Mouse (Mus musculus): Measurements from ENCODE around the gene Lin7c.
"Not testable (repeated sequence)": the region's sequence is repeated elsewhere in the genome, so short reads cannot be mapped to it uniquely, and the experiment has no call there.

Lin7c gene

GRCm38 (mm10) chr2:109890597-109890996 is at the start of gene Lin7c:
TSS of gene Lin7c (plus strand) at chr2:109890853.
- ChIA-PET CTCF (interaction anchor here (0.6 to 2.2 kb wide), 5 partner anchors 14 to 622 kb away, joined by 3 to 11 read pairs (median 4); no protein-coding TSS in a partner anchor), POLR2A (interaction anchor here in 3 of 4 experiments (0.6 to 3.0 kb wide), 44 partner anchors 8 to 673 kb away, joined by 3 to 33 read pairs (median 4); partner anchors contain the start of genes Lgr4 (in 3 of the 3) and Ccdc34 (in 1 of the 3))

- CTCF ChIA-PET: no interaction called here
- POLR2A ChIA-PET: interaction anchor here in 1 of 4 experiments (1.2 kb wide), 1 partner anchor 44 kb away, joined by 6 read pairs; the partner anchor contains the start of gene Lin7c
Measured at GRCm38 (mm10) chr2:109846401-109846800, 44.3 kb upstream of the Lin7c start.

GRCm38 (mm10) chr2:109848305-109848704 is 42.3 kb upstream of the Lin7c start:
- ChIA-PET CTCF (no interaction called here), POLR2A (interaction anchor here in 1 of 4 experiments (0.7 kb wide), 1 partner anchor 171 kb away, joined by 5 read pairs; no protein-coding TSS in a partner anchor)

- POLR2A ChIA-PET: interaction anchor here in 1 of 4 experiments (0.7 kb wide), 1 partner anchor 171 kb away, joined by 5 read pairs; no protein-coding TSS in a partner anchor
- CTCF ChIA-PET: interaction anchor here in 1 of 4 experiments (0.6 kb wide), 1 partner anchor 972 kb away, joined by 3 read pairs; no protein-coding TSS in a partner anchor
Measured at GRCm38 (mm10) chr2:109848715-109849114, 41.9 kb upstream of the Lin7c start.

- POLR2A ChIA-PET: no interaction called here
- CTCF ChIA-PET: no interaction called here
Measured at GRCm38 (mm10) chr2:109855601-109856000, 35.1 kb upstream of the Lin7c start.

GRCm38 (mm10) chr2:109859671-109860070 is 31.0 kb upstream of the Lin7c start:
- CTCF ChIA-PET: no interaction called here
- POLR2A ChIA-PET: no interaction called here

GRCm38 (mm10) chr2:109860832-109861231 is 29.8 kb upstream of the Lin7c start:
- ChIA-PET CTCF (no interaction called here), POLR2A (interaction anchor here in 2 of 4 experiments (0.6 to 1.3 kb wide), 3 partner anchors 57 to 621 kb away, joined by 4 to 6 read pairs (median 5); partner anchors contain the start of gene Lgr4 (in 1 of the 2))

- POLR2A ChIA-PET, CTCF ChIA-PET: not testable (repeated sequence)
Measured at GRCm38 (mm10) chr2:109879429-109879828, 11.2 kb upstream of the Lin7c start.

GRCm38 (mm10) chr2:109881111-109881510 is 9.5 kb upstream of the Lin7c start:
- CTCF ChIA-PET: no interaction called here
- POLR2A ChIA-PET: interaction anchor here in 1 of 4 experiments (2.2 kb wide), 1 partner anchor 10 kb away, joined by 8 read pairs; the partner anchor contains the start of gene Lin7c

- CTCF ChIA-PET: no interaction called here
- POLR2A ChIA-PET: interaction anchor here in 1 of 4 experiments (2.2 kb wide), 1 partner anchor 9 kb away, joined by 8 read pairs; the partner anchor contains the start of gene Lin7c
Measured at GRCm38 (mm10) chr2:109881625-109882024, 9.0 kb upstream of the Lin7c start.

- CTCF ChIA-PET: no interaction called here
- POLR2A ChIA-PET: no interaction called here
Measured at GRCm38 (mm10) chr2:109884106-109884505, 6.5 kb upstream of the Lin7c start.

- CTCF ChIA-PET: interaction anchor here in 1 of 4 experiments (0.6 kb wide), 1 partner anchor 680 kb away, joined by 4 read pairs; no protein-coding TSS in a partner anchor
- POLR2A ChIA-PET: no interaction called here
Measured at GRCm38 (mm10) chr2:109884507-109884906, 6.1 kb upstream of the Lin7c start.

- ChIA-PET CTCF (interaction anchor here in 3 of 4 experiments (0.6 to 2.2 kb wide), 4 partner anchors 14 to 242 kb away, joined by 3 to 11 read pairs (median 4); no protein-coding TSS in a partner anchor), POLR2A (interaction anchor here in 3 of 4 experiments (0.6 to 3.0 kb wide), 42 partner anchors 9 to 674 kb away, joined by 3 to 33 read pairs (median 4); partner anchors contain the start of genes Lgr4 (in 3 of the 3) and Ccdc34 (in 1 of the 3))
Measured at GRCm38 (mm10) chr2:109890068-109890467, 585 bp upstream of the Lin7c start.

GRCm38 (mm10) chr2:109891031-109891430 is 378 bp downstream of the Lin7c start:
- POLR2A ChIA-PET: interaction anchor here in 3 of 4 experiments (0.7 to 3.0 kb wide), 37 partner anchors 8 to 673 kb away, joined by 3 to 33 read pairs (median 5); partner anchors contain the start of genes Lgr4 (in 3 of the 3) and Ccdc34 (in 1 of the 3)
- CTCF ChIA-PET: interaction anchor here (0.6 to 2.2 kb wide), 4 partner anchors 13 to 623 kb away, joined by 3 to 11 read pairs (median 4); no protein-coding TSS in a partner anchor

- POLR2A ChIA-PET: interaction anchor here in 3 of 4 experiments (0.9 to 3.0 kb wide), 17 partner anchors 8 to 215 kb away, joined by 3 to 33 read pairs (median 7); partner anchors contain the start of gene Lgr4 (in 3 of the 3)
- CTCF ChIA-PET: interaction anchor here in 1 of 4 experiments (2.2 kb wide), 1 partner anchor 13 kb away, joined by 11 read pairs; no protein-coding TSS in a partner anchor
Measured at GRCm38 (mm10) chr2:109891471-109891870, 818 bp downstream of the Lin7c start.

- ChIA-PET CTCF (interaction anchor here (1.0 to 1.7 kb wide), 2 partner anchors 8 to 21 kb away, joined by 3 to 4 read pairs (median 4); partner anchors contain the start of gene Lgr4 (in 1 of the 4)), POLR2A (interaction anchor here in 2 of 4 experiments (0.8 to 1.5 kb wide), 4 partner anchors 21 to 123 kb away, joined by 3 to 5 read pairs (median 3); partner anchors contain the start of gene Lgr4 (in 2 of the 2))
Measured at GRCm38 (mm10) chr2:109896311-109896710, 5.7 kb downstream of the Lin7c start.

GRCm38 (mm10) chr2:109902869-109903268 is 12.2 kb downstream of the Lin7c start:
- POLR2A ChIA-PET: interaction anchor here in 3 of 4 experiments (0.5 to 4.2 kb wide), 5 partner anchors 11 to 508 kb away, joined by 4 to 20 read pairs (median 9); partner anchors contain the start of genes Lgr4 (in 2 of the 3) and Lin7c (in 1 of the 3)

GRCm38 (mm10) chr2:109904171-109904821 is 13.6 kb downstream of the Lin7c start:
- POLR2A ChIA-PET: interaction anchor here (0.6 to 4.2 kb wide), 24 partner anchors 8 to 661 kb away, joined by 3 to 23 read pairs (median 4); partner anchors contain the start of genes Lgr4 (in 3 of the 4), Lin7c (in 3 of the 4), Ccdc34 (in 1 of the 4) and Kif18a (in 1 of the 4)

More at GRCm38 (mm10) chr2:109902869-109903268, 12.2 kb downstream of the Lin7c start:
- CTCF ChIA-PET: interaction anchor here in 2 of 4 experiments (1.1 kb wide), 2 partner anchors 11 to 662 kb away, joined by 3 to 4 read pairs; no protein-coding TSS in a partner anchor

GRCm38 (mm10) chr2:109909122-109909521 is 18.5 kb downstream of the Lin7c start:
- POLR2A ChIA-PET: interaction anchor here in 2 of 4 experiments (0.6 to 5.5 kb wide), 7 partner anchors 8 to 34 kb away, joined by 3 to 40 read pairs (median 5); partner anchors contain the start of genes Lgr4 (in 2 of the 2) and Lin7c (in 1 of the 2)
- CTCF ChIA-PET: no interaction called here

More at GRCm38 (mm10) chr2:109904171-109904821, 13.6 kb downstream of the Lin7c start:
- CTCF ChIA-PET: interaction anchor here (0.5 to 2.7 kb wide), 64 partner anchors 8 to 1935 kb away, joined by 3 to 32 read pairs (median 4); partner anchors contain the start of genes Ccdc34 (in 3 of the 4), Lin7c (in 2 of the 4), Fibin (in 1 of the 4) and Lgr4 (in 1 of the 4)
